ENCODE assay signal across 18 mouse cellular contexts in genomic region chr6:119409766-119410165, GRCm38 (mm10). TPM values are rescaled to one million over a fixed set of nuclear protein-coding genes. Genes with fewer than 3 reads are reported as not detected.
DNase-seq lines count a peak whose midpoint lies in the region; ATAC-seq and TF ChIP-seq lines count a peak whose summit lies in the region.
"Had no signal": no experiment of that assay in that cellular context is flagged by ENCODE, and none has a peak within 500 bp of the region (broad histone marks: within the 10 kb centered on the region; RNA-seq: fewer than 3 reads in every experiment).

No protein-coding gene starts in this region.

- H3K4me2 ChIP-seq in heart, embryonic 15.5 days = no peak overlapping the region
- no peak overlapping the region for H3K4me2 ChIP-seq in liver, embryonic 13.5 days
- no peak overlapping the region for H3K4me2 ChIP-seq in liver, embryonic 12.5 days
- no peak overlapping the region for H3K4me2 ChIP-seq in intestine, postnatal 0 days (replicated peaks; ENCODE audit: low read depth)
- H3K4me2 ChIP-seq: embryonic facial prominence, embryonic 15.5 days; neural tube, embryonic 15.5 days had no signal

- ATAC-seq in heart, embryonic 15.5 days (replicated peaks; ENCODE audit: insufficient number of reproducible peaks, insufficient read depth, low FRiP score, low read depth) = no peak; the same call in 1 of the 2 replicates
- ATAC-seq in liver, embryonic 13.5 days (ENCODE audit: low read depth) = peak; percentile 50; the same call in 1 of the 2 replicates
- ATAC-seq in liver, embryonic 12.5 days = no peak
- peak; percentile 80 for ATAC-seq in intestine, postnatal 0 days
- ATAC-seq: forebrain, embryonic 16.5 days; inflammation-experienced regulatory T-cells, adult 6 months had no signal

- H3K27ac ChIP-seq in heart, embryonic 15.5 days = peak overlapping the region; percentile 69
- peak overlapping the region; percentile 19; the same call in 1 of the 2 replicates for H3K27ac ChIP-seq in liver, embryonic 13.5 days
- H3K27ac ChIP-seq in liver, embryonic 12.5 days = no peak overlapping the region
- peak overlapping the region; percentile 74; the same call in 1 of the 2 replicates for H3K27ac ChIP-seq in intestine, postnatal 0 days (ENCODE audit: low read depth, low read length)
- H3K27ac ChIP-seq: embryonic facial prominence, embryonic 15.5 days; gastrocnemius, adult 2 months; hindbrain, embryonic 10.5 days; macrophage; neural tube, embryonic 15.5 days had no signal

- DNase-seq in heart, adult 8-10 months (ENCODE audit: low spot score) = no peak
- no peak for DNase-seq in liver, embryonic 13.5 days
- no peak for DNase-seq in gastrocnemius, postnatal 36 days
- DNase-seq in cerebellum, adult 9-11 months = no peak
- DNase-seq: cerebellum, adult 2 months; gastrocnemius, adult 2 months; lung, adult 2 months; spleen, adult 18-20 months; thymus, postnatal 4 days had no signal

- intact Hi-C loops in gastrocnemius, postnatal 36 days (cut with DNase I) = no loop called here

- 9% methylated on average over 1 of the region's 1 CpGs for WGBS in heart, embryonic 15.5 days
- 40% methylated on average over 1 of the region's 1 CpGs for WGBS in liver, embryonic 13.5 days (ENCODE audit: insufficient replicate concordance)
- WGBS in liver, embryonic 12.5 days (ENCODE audit: insufficient replicate concordance) = 58% methylated on average over 1 of the region's 1 CpGs
- WGBS in intestine, postnatal 0 days = 18% methylated on average over 1 of the region's 1 CpGs

- no peaks in the 10 kb centered on the region for H3K36me3 ChIP-seq in heart, embryonic 15.5 days
- no peaks in the 10 kb centered on the region for H3K36me3 ChIP-seq in liver, embryonic 13.5 days
- H3K36me3 ChIP-seq in liver, embryonic 12.5 days = no peaks in the 10 kb centered on the region
- no peaks in the 10 kb centered on the region for H3K36me3 ChIP-seq in intestine, postnatal 0 days (ENCODE audit: control insufficient read depth, insufficient read depth)
- H3K36me3 ChIP-seq: embryonic facial prominence, embryonic 15.5 days; hindbrain, embryonic 10.5 days; neural tube, embryonic 15.5 days had no signal

- H3K4me1 ChIP-seq in heart, embryonic 15.5 days (replicated peaks) = peaks cover 14% of the 10 kb centered on the region
- H3K4me1 ChIP-seq in liver, embryonic 13.5 days (replicated peaks) = peaks cover 18% of the 10 kb centered on the region
- peaks cover 24% of the 10 kb centered on the region for H3K4me1 ChIP-seq in liver, embryonic 12.5 days
- H3K4me1 ChIP-seq in intestine, postnatal 0 days (replicated peaks; ENCODE audit: control insufficient read depth, insufficient read depth, low read length) = 0 out of 2 replicates have a peak, but pooled peaks cover 4% of the 10 kb centered on the region
- H3K4me1 ChIP-seq: embryonic facial prominence, embryonic 15.5 days had no signal

- no peak for TF ChIP-seq CTCF in intestine, postnatal 0 days (IDR thresholded peaks at IDR 0.05; ENCODE audit: low read depth)

- no peaks in the 10 kb centered on the region for H3K9me3 ChIP-seq in heart, embryonic 15.5 days (replicated peaks)
- no peaks in the 10 kb centered on the region for H3K9me3 ChIP-seq in liver, embryonic 13.5 days (replicated peaks)
- no peaks in the 10 kb centered on the region for H3K9me3 ChIP-seq in liver, embryonic 12.5 days (replicated peaks)
- H3K9me3 ChIP-seq in intestine, postnatal 0 days (ENCODE audit: control insufficient read depth) = no peaks in the 10 kb centered on the region
- H3K9me3 ChIP-seq: embryonic facial prominence, embryonic 15.5 days; hindbrain, embryonic 10.5 days; neural tube, embryonic 15.5 days had no signal

- no peak overlapping the region for H3K9ac ChIP-seq in heart, embryonic 15.5 days
- no peak overlapping the region for H3K9ac ChIP-seq in liver, embryonic 13.5 days
- H3K9ac ChIP-seq in liver, embryonic 12.5 days = no peak overlapping the region
- H3K9ac ChIP-seq in intestine, postnatal 0 days (ENCODE audit: low read depth, low read length) = no peak overlapping the region
- H3K9ac ChIP-seq: embryonic facial prominence, embryonic 15.5 days; neural tube, embryonic 15.5 days had no signal

- no peaks in the 10 kb centered on the region for H3K27me3 ChIP-seq in heart, embryonic 15.5 days
- H3K27me3 ChIP-seq in liver, embryonic 13.5 days = no peaks in the 10 kb centered on the region
- no peaks in the 10 kb centered on the region for H3K27me3 ChIP-seq in liver, embryonic 12.5 days (replicated peaks)
- no peaks in the 10 kb centered on the region for H3K27me3 ChIP-seq in intestine, postnatal 0 days (replicated peaks; ENCODE audit: control insufficient read depth, insufficient read depth, low read length)
- H3K27me3 ChIP-seq: embryonic facial prominence, embryonic 15.5 days; neural tube, embryonic 15.5 days had no signal

- no peak overlapping the region for H3K4me3 ChIP-seq in heart, embryonic 15.5 days
- no peak overlapping the region for H3K4me3 ChIP-seq in liver, embryonic 13.5 days (replicated peaks)
- no peak overlapping the region for H3K4me3 ChIP-seq in liver, embryonic 12.5 days
- no peak overlapping the region for H3K4me3 ChIP-seq in intestine, postnatal 0 days (ENCODE audit: low read depth, low read length)
- H3K4me3 ChIP-seq: embryonic facial prominence, embryonic 15.5 days; gastrocnemius, adult 2 months; hindbrain, embryonic 10.5 days; neural tube, embryonic 15.5 days had no signal

RNA-seq across cellular contexts. Expression of gene Adipor2, which starts 7.7 kb away (rescaled TPM):
- 31.2 and 33.9 TPM in 2 replicates for polyA plus RNA-seq in heart, embryonic 15.5 days (2015; fragmentation: Nextera tagmentation; extraction: Ambion mirVana)
- total RNA-seq in heart, adult 8-10 months (2022) = 10 to 100 TPM; 53.7 to 69.1 (median 61.2) TPM
- polyA plus RNA-seq in liver, embryonic 13.5 days (2015; fragmentation: Nextera tagmentation; extraction: Ambion mirVana) = 33.3 and 38.6 TPM in 2 replicates
- 30.2 TPM in 2 replicates for polyA plus RNA-seq in liver, embryonic 12.5 days (2016; fragmentation: Nextera tagmentation; extraction: Ambion mirVana)
- 106 and 124 TPM in 2 replicates for polyA plus RNA-seq in intestine, postnatal 0 days (2015; fragmentation: Nextera tagmentation; extraction: Ambion mirVana)
- total RNA-seq in gastrocnemius, postnatal 36 days (2021) = 10 to 100 TPM; 73.0 to 80.6 TPM

Comparison
In these comparisons a context has a peak if more than half of its experiments do, and no peak if none do; other contexts are left out.
1. ATAC-seq: peak in liver, embryonic 13.5 days (single experiment) and intestine, postnatal 0 days (single experiment); none in heart, embryonic 15.5 days (single experiment) and liver, embryonic 12.5 days (single experiment).